Mouse (Mus musculus): ENCODE data around the gene Cfap65.

Gene Cfap65

DNA sequence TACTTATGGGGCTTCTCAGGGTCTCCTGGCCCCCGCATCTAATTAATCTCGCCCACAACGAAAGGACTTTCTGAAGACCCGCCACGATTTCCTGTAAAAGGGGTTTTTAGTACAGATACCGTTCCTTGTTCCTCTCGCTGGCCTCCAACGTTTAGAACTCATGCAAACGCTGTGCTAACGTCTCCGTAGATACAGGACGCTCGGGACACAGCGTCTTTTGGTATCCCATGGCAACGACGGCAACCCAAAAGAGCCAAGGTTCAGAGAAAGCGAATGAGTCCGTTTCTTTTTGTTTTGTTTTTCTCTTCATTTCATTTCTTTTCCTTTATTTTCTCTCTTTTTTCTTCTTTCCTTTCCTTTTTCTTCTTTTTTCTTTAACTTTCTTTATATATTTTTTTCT lies at the start of gene Cfap65:
Cfap65 (minus strand) TSS at position 198 of the 400 bp plus-strand sequence.
- DNase-seq = no peak

GRCm38 (mm10) chr1:74977001-74977400 lies 41.6 kb upstream of the Cfap65 start:
- DNase-seq = no peak

- no peak for DNase-seq
These were observed 40.5 kb upstream of the Cfap65 start for GRCm38 (mm10) chr1:74975936-74976335.

DNA sequence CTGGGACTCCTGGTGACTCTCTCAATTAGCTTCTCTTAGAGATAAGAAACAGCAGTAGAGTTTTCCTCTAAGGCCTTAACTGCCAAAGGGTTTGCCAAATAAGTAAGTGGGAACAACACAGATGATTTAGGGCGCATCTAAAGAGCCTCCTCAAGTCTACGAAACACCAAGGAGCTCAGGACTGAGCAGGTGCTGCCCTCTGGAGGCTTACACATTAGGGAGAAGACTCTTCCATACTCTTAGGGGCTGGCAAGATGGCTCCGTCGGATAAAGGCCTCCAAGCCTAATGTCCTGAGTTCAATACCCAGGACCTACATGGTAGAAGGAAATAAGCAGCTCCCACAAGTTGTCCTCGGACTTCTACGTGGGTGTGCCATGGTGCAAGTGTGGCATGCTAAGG lies 38.2 kb upstream of the Cfap65 start:
- no peak for DNase-seq

GRCm38 (mm10) chr1:74971353-74972050 lies 36.1 kb upstream of the Cfap65 start:
- no peak for DNase-seq

DNA sequence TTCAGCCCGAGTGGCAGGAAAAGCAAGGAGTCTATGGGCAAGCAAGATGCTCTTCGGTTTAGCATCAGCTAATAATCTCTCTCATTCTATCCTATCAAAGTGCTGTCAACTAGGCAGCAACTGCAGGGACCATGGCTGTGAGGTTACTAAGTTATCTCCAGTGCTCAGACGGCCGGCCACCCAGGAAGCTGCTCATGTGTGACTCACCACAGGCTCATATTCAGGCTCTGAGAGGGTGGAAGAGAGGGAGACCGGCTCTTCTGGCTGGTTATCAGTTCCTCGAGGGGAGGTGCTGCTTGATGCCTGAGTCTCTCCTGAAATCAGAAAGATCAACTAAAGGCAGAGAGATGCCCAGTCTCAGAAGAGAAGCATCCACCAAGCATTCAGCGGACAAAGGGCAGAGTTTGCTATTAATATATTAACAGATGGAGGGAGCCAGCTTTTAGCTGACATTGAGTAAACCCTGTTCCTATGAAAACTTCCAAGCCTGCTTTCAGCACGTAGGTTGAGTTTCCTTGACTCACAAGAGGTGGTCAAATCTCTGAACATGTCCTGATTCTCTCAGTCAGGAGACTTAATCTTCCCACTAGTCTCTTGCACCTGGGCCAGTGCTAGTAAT lies 32.7 kb upstream of the Cfap65 start:
- DNase-seq = no peak

- DNase-seq = peak; percentile 35 to 47
These were observed 29.3 kb upstream of the Cfap65 start for GRCm38 (mm10) chr1:74964494-74965215.

DNA sequence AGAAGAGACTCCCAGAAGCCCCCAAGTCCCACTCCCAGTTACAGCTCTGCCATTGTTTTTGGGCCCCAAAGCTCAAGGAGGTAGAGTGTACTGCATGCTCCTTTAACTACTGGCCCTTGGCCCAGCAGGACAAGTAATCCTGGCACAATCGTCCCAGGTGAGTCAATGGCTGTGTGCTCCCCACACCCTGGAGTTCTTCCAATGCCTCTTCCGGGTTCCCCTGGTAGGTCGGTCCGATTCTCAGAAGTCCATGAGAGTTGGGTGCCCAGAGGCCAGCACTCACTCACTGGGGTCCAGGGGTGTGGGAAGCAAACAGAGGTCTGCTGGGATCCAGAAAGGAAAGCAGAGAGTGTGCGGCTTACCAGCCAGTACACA lies 27.4 kb upstream of the Cfap65 start:
- no peak for DNase-seq

DNA sequence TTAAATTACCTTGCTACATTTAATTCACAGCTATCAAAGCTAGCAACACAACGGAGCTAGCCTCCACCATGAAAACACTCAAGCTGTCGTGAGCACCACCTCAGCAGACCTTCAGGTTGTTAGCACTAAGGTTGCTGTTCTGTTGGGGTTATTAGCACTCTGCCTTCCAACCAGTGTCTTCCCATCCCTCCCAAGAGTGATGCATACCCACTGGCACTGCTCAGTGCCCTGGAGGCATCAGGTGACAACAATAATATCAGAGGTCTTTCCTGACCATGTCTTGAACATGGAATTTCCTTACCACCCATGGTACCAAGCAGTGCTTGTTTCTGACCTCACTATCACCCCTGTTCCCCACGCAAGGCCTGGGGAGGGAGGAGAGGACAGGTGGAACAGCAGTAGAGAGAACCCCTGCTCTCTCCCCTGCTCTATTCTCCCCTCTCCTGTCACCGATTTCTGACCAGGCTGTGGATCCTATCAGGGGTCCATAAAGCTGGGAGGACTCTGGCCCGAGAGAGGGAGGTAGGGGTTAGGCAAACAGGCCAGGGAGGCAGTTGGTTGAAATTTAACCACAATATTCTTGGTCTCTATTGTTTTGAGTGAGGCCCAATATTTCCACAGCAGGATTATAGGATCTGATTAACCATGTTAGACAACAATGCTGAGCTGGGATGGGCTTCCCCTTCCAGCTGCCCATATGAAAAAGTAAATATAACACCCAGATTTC lies 26.9 kb upstream of the Cfap65 start:
- no peak for DNase-seq

DNA sequence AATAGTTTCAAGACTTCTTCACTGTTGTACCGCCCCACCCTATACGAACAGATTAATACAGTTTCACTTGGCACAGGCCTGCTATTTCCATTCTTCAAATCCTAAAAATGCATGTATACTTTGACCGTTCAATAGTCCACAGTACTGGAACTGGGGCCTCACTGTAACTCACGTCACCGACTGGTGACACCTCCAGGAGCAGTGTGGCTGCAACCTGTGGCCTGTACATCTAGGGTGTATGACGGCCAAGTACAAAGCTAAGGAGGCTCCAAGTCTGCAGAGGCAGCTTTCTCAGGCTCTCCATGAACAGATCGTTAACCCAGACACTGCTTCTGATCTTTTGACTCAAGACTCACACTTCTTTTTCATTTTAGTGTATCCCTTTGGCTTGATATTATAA lies 26.3 kb upstream of the Cfap65 start:
- no peak for DNase-seq

GRCm38 (mm10) chr1:74960059-74960458 lies 24.7 kb upstream of the Cfap65 start:
- DNase-seq = no peak

DNA sequence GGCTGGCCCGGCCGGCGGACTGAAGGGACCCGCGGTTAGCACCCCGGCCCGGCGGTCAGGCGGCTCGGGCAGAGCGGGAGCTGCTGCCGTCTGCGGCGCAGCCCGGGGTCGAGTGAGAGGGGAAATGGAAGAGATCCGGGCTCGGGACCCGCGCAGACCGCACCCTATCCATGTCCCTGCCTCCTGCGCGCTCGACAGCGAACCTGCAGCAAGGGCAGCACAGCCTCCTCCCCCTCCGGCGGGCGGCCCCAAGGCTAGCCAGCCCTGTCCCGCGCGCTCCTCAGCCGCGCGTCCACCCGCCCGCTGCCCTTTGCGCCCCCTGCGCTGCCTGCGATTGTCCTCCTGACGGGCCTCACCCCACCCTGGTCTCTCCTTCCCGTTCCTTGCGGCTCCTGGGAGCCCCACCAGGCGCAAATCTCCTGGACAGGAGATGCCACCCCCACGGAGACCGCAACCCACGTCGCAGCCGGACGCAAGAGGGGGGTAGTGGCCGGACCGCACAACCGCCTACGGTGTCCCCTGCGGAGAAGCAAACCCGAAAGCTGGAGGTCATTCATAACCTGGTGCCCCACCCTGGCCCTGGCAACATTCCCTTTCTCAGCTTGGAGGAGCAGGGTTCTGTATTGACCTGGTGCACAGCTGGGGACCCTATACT lies 16.3 kb upstream of the Cfap65 start, which contains the start of gene Ihh:
Ihh (minus strand) TSS at position 117 of the 655 bp plus-strand sequence.
- no peak for DNase-seq

- no peak for DNase-seq
These were observed 15.4 kb upstream of the Cfap65 start for GRCm38 (mm10) chr1:74950576-74951490.

DNA sequence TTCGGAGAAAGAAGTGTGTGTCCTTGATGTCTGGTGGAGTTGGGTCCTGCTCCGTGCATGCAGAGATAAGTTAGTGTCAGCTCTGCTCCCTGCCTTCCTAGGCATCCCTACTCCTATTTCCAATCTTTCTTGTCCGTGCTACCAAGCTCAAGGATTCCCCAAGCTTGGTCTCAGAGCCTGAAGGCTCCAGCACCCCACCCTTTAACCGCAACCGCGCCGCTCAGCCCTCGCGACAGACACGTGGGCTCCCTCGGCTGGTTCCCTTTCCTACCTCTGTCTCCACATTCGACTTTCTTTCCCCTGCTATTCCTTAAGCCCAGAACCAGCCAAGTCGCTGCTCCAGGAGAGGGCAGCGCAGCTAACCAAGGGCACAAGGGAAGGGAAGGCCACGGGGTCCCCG lies 14.7 kb upstream of the Cfap65 start:
- no peak for DNase-seq

DNA sequence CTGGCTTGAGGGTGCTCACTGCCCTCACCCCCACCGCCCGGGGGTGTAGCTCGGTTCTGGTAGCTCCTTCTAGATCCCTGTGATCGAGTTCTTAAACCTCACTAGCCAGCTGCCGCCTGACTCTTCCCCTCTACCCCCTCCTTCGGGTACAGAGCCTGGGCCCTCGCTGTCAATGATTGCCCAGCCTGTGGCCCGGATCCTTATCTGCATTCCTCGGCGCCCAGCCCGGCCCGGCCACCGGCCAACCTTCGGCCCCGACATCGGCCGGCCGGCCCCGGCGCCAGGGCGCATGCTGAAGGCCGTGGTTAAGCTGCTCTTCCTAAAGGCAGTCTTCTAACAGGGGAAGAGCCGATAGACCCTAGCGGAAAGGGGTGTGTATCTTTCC lies 14.3 kb upstream of the Cfap65 start:
- no peak for DNase-seq

- DNase-seq = peak; percentile 61 to 65
These were observed 13.6 kb upstream of the Cfap65 start for GRCm38 (mm10) chr1:74948784-74949665.

DNA sequence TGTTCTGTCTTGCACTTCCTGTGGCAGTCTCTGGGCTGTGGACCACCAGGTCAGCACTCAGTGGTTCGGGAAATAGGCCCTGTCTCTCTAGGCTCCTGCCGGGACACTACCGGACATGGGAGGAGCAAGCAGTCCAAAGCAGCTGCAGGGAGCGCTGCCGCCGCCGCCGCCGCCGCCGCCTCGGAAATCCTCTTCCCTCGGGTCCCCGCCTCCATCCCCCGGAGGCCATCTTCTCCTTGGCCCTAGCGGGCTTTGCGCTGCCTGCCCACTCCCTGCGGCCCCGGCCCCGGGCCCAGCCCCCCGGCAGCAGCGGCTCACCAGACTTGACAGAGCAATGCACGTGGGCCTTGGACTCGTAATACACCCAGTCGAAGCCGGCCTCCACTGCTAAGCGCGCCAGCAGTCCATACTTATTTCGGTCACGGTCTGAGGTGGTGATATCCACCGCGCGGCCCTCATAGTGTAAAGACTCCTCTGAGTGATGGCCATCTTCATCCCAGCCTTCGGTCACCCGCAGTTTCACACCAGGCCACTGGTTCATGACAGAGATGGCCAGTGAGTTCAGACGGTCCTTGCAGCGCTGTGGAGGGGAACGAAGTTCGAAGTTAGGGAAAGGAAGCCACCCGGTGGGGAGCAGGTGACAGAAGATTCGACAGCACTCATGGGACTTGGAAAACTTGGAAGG lies 12.7 kb upstream of the Cfap65 start:
- DNase-seq = no peak

GRCm38 (mm10) chr1:74941651-74942360 lies 6.4 kb upstream of the Cfap65 start:
- no peak for DNase-seq

DNA sequence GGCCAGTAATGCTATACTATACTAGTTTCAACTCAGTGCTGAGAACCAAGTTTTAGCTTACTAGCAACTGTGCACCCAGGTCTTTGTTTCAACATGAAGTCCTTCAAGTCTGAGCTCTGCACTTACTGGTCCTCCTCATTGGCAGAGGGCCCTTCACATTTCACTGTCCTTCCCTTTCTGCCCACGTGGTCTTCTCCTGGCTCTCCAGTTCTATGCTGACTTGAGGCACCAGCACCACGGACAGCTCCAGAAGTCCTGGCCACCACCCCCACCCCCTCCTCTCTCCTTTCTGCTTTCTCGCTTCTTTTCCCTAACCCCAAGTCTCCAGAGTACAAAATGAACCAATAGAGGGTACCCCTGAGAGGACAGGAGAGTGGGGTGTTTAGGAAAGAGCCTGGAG lies 4.4 kb upstream of the Cfap65 start:
- DNase-seq = no peak
